Mouse (Mus musculus) MEL (cell line): ENCODE measurements at regions not wholly inside any gene's neighbourhood (a gene's known extent, or its start where the extent isn't known, plus 50 kb on each side); places are given as distances from the start of the nearest gene placed in this dataset.

Source experiments
- DNase-seq: peaks from one replicate; pipeline ENCODE4 v3.0.0; 2011; ENCODE audit warnings: low read depth, low spot score
- H3K27ac ChIP-seq: 2 replicates; pipeline ENCODE4 v1.5.1; 2012; ENCODE audit warnings: low read depth, mild to moderate bottlenecking, control low read depth, low read length, moderate library complexity; ENCODE audit not compliant: control insufficient read depth
- H3K27me3 ChIP-seq, 2 experiments: fragments of 150-350 bp in 1 of 2; sonication (generic) in 1 of 2; 2 replicates each; pipeline ENCODE4 v1.6.1; 2012; ENCODE audit warnings: low read length in 2 of 2, mild to moderate bottlenecking in 2 of 2, improper control_type of control experiment in 1 of 2, moderate library complexity in 1 of 2; ENCODE audit not compliant: insufficient read depth in 2 of 2, control insufficient read depth in 1 of 2
- H3K36me3 ChIP-seq, 2 experiments: 2 replicates each; pipeline ENCODE4 v1.6.1; 2012 to 2014; ENCODE audit warnings: low read length in 2 of 2, improper control_type of control experiment in 1 of 2, inconsistent platforms in 1 of 2, mild to moderate bottlenecking in 1 of 2; ENCODE audit not compliant: insufficient read depth in 2 of 2, control insufficient read depth in 1 of 2
- H3K4me1 ChIP-seq, 2 experiments: fragments of 150-350 bp in 1 of 2; sonication (generic) in 1 of 2; 2 replicates each; pipeline ENCODE4 v1.6.1; 2012; ENCODE audit warnings: low read length in 2 of 2, improper control_type of control experiment in 1 of 2, mild to moderate bottlenecking in 1 of 2; ENCODE audit not compliant: insufficient read depth in 2 of 2, control insufficient read depth in 1 of 2
- H3K4me3 ChIP-seq, 2 experiments: fragments of 150-350 bp in 1 of 2; sonication (generic) in 1 of 2; 2 replicates each; pipeline ENCODE4 v1.5.1; 2012; ENCODE audit warnings: low read depth in 2 of 2, low read length in 2 of 2, mild to moderate bottlenecking in 2 of 2, moderate library complexity in 2 of 2, control low read depth in 1 of 2, improper control_type of control experiment in 1 of 2; ENCODE audit not compliant: control insufficient read depth in 1 of 2, insufficient read depth in 1 of 2
- H3K79me2 ChIP-seq: 2 replicates; pipeline ENCODE4 v1.6.1; 2012; ENCODE audit warnings: mild to moderate bottlenecking, low read length, moderate library complexity; ENCODE audit not compliant: control insufficient read depth, poor library complexity, insufficient read depth
- H3K9ac ChIP-seq: 2 replicates; pipeline ENCODE4 v1.6.1; 2012; ENCODE audit warnings: low read depth, mild to moderate bottlenecking, control low read depth, low read length, moderate library complexity; ENCODE audit not compliant: control insufficient read depth, poor library complexity, severe bottlenecking
- H3K9me3 ChIP-seq: fragments of 150-350 bp; sonication (generic); replicated peaks from 2 replicates; pipeline ENCODE4 v1.6.1; 2012; ENCODE audit warnings: mild to moderate bottlenecking, low read length, improper control_type of control experiment, moderate library complexity; ENCODE audit not compliant: insufficient read depth
- CHD2 ChIP-seq: IDR thresholded peaks from 2 replicates; pipeline ENCODE4 v1.6.1; 2011; ENCODE audit warnings: low read length, improper control_type of control experiment
- CTCF ChIP-seq, 3 experiments: IDR thresholded peaks in 2 of 3; conservative IDR thresholded peaks in 1 of 3; 2 replicates each; pipeline ENCODE4 v1.5.1; 2011 to 2012; ENCODE audit warnings: low read length in 3 of 3, low read depth in 2 of 3, mild to moderate bottlenecking in 2 of 3, improper control_type of control experiment in 1 of 3, inconsistent platforms in 1 of 3, mixed read lengths in 1 of 3, moderate library complexity in 1 of 3; ENCODE audit not compliant: control insufficient read depth in 1 of 3, insufficient read depth in 1 of 3, poor library complexity in 1 of 3, severe bottlenecking in 1 of 3
- ELF1 ChIP-seq: IDR thresholded peaks from 2 replicates; pipeline ENCODE4 v1.6.1; 2014; ENCODE audit warnings: low read depth, mild to moderate bottlenecking, inconsistent platforms, low read length, improper control_type of control experiment, moderate library complexity
- EP300 ChIP-seq, 2 experiments: IDR thresholded peaks; 2 replicates each; pipeline ENCODE4 v1.6.1; 2011; ENCODE audit warnings: improper control_type of control experiment in 2 of 2, low read length in 2 of 2, low read depth in 1 of 2, mild to moderate bottlenecking in 1 of 2
- GATA1 ChIP-seq: IDR thresholded peaks from 2 replicates; pipeline ENCODE4 v1.6.1; 2011; ENCODE audit warnings: low read depth, low read length, improper control_type of control experiment
- MAX ChIP-seq: IDR thresholded peaks from 2 replicates; pipeline ENCODE4 v1.6.1; 2011; ENCODE audit warnings: low read length, improper control_type of control experiment
- MAZ ChIP-seq: IDR thresholded peaks from 2 replicates; pipeline ENCODE4 v1.6.1; 2012; ENCODE audit warnings: low read depth, mild to moderate bottlenecking, inconsistent platforms, low read length, improper control_type of control experiment
- MEF2A ChIP-seq: IDR thresholded peaks from 2 replicates; pipeline ENCODE4 v1.6.1; 2014; ENCODE audit warnings: low read depth, mild to moderate bottlenecking, inconsistent platforms, low read length, improper control_type of control experiment; ENCODE audit not compliant: poor library complexity, insufficient replicate concordance, severe bottlenecking; ENCODE audit errors: extremely low read depth
- MYB ChIP-seq: IDR thresholded peaks from 2 replicates; pipeline ENCODE4 v1.6.1; 2011; ENCODE audit warnings: mild to moderate bottlenecking, low read depth, low read length, improper control_type of control experiment
- MYC ChIP-seq: IDR thresholded peaks from 2 replicates; pipeline ENCODE4 v1.6.1; 2011; ENCODE audit warnings: low read depth, mild to moderate bottlenecking, low read length, improper control_type of control experiment, moderate library complexity
- NELFE ChIP-seq: IDR thresholded peaks from 2 replicates; pipeline ENCODE4 v1.6.1; 2011; ENCODE audit warnings: low read depth, low read length, improper control_type of control experiment
- POLR2AphosphoS2 ChIP-seq: IDR thresholded peaks from 2 replicates; pipeline ENCODE4 v1.6.1; 2011; ENCODE audit warnings: low read length, improper control_type of control experiment
- POLR2AphosphoS5 ChIP-seq: IDR thresholded peaks from 2 replicates; pipeline ENCODE4 v1.6.1; 2012; ENCODE audit warnings: low read depth, borderline replicate concordance, mild to moderate bottlenecking, inconsistent platforms, low read length, moderate library complexity, mixed read lengths
- RAD21 ChIP-seq: IDR thresholded peaks from 2 replicates; pipeline ENCODE4 v1.6.1; 2011; ENCODE audit warnings: mild to moderate bottlenecking, low read depth, low read length, improper control_type of control experiment
- SIN3A ChIP-seq: IDR thresholded peaks from 2 replicates; pipeline ENCODE4 v1.6.1; 2012; ENCODE audit warnings: low read length, improper control_type of control experiment, inconsistent platforms
- TBP ChIP-seq: IDR thresholded peaks from 2 replicates; pipeline ENCODE4 v1.8.0; 2011; ENCODE audit warnings: low read depth, low read length, improper control_type of control experiment
- TCF12 ChIP-seq: IDR thresholded peaks from 2 replicates; pipeline ENCODE4 v1.6.1; 2014; ENCODE audit warnings: low read depth, mild to moderate bottlenecking, inconsistent platforms, low read length, improper control_type of control experiment, moderate library complexity
- USF2 ChIP-seq, 2 experiments: IDR thresholded peaks; 2 replicates each; pipeline ENCODE4 v1.6.1; 2011 to 2012; ENCODE audit warnings: improper control_type of control experiment in 2 of 2, low read length in 2 of 2, borderline replicate concordance in 1 of 2, inconsistent platforms in 1 of 2, low read depth in 1 of 2, mild to moderate bottlenecking in 1 of 2; ENCODE audit not compliant: insufficient read depth in 1 of 2
- ZC3H11A ChIP-seq: IDR thresholded peaks from 2 replicates; pipeline ENCODE4 v1.6.1; 2012; ENCODE audit warnings: low read depth, mild to moderate bottlenecking, inconsistent platforms, low read length, improper control_type of control experiment

GRCm38 (mm10) chr9:41631564-41632205 lies 470.2 kb upstream of the Ubash3b start:
- no peak for DNase-seq
- Histone ChIP-seq H3K79me2 (no peaks in the 10 kb centered on the region), H3K27me3 (no peaks in the 10 kb centered on the region), H3K9me3 (no peaks in the 10 kb centered on the region), H3K9ac (no peak overlapping the region), H3K27ac (no peak overlapping the region), H3K36me3 (no peaks in the 10 kb centered on the region), H3K4me3 (no peak overlapping the region), H3K4me1 (no peaks in the 10 kb centered on the region)
- TF ChIP-seq EP300 (IDR thresholded peaks at IDR 0.05; ENCODE audit: low read depth in 1 of 2, low read length in 2 of 2), result no peak
- TF ChIP-seq USF2 (IDR thresholded peaks at IDR 0.05; ENCODE audit: borderline replicate concordance in 1 of 2, insufficient read depth in 1 of 2, low read depth in 1 of 2, low read length in 2 of 2), result no peak
- TF ChIP-seq MEF2A, result no peak
- TF ChIP-seq GATA1, result no peak
- TF ChIP-seq MAX, result no peak
- TF ChIP-seq SIN3A, result no peak
- TF ChIP-seq MYC, result no peak
- TF ChIP-seq CHD2, result no peak
- TF ChIP-seq RAD21, result no peak

- no peak for TF ChIP-seq TBP
- no peak for TF ChIP-seq MYC
- TF ChIP-seq TCF12, result no peak
- no peak for TF ChIP-seq MYB
- TF ChIP-seq NELFE, result no peak
- TF ChIP-seq MAZ, result no peak
- TF ChIP-seq CTCF (IDR thresholded peaks at IDR 0.05 in 2 of 3, conservative IDR thresholded peaks at IDR 0.05 in 1 of 3; ENCODE audit: control insufficient read depth in 1 of 3, insufficient read depth in 1 of 3, low read depth in 2 of 3, low read length in 3 of 3, poor library complexity in 1 of 3, severe bottlenecking in 1 of 3), result no peak
- no peak for TF ChIP-seq EP300 (IDR thresholded peaks at IDR 0.05; ENCODE audit: low read depth in 1 of 2, low read length in 2 of 2)
- TF ChIP-seq RAD21, result no peak
- no peak for TF ChIP-seq POLR2AphosphoS5
- TF ChIP-seq ZC3H11A, result no peak
- no peak for TF ChIP-seq ELF1
- no peak for TF ChIP-seq POLR2AphosphoS2
- H3K79me2 ChIP-seq, result no peaks in the 10 kb centered on the region
- no peaks in the 10 kb centered on the region for H3K36me3 ChIP-seq
- no peaks in the 10 kb centered on the region for H3K27me3 ChIP-seq
- no peaks in the 10 kb centered on the region for H3K9me3 ChIP-seq
- no peak for DNase-seq
- H3K27ac ChIP-seq, result no peak overlapping the region
- H3K9ac ChIP-seq, result no peak overlapping the region
- H3K4me3 ChIP-seq, result no peak overlapping the region
- no peaks in the 10 kb centered on the region for H3K4me1 ChIP-seq
Measured at GRCm38 (mm10) chr9:41621341-41621740, 459.8 kb upstream of the Ubash3b start.
